Mouse (Mus musculus): ENCODE data around the gene Morc2a. TPM values are rescaled to one million over a fixed set of nuclear protein-coding genes. Genes with fewer than 3 reads are reported as not detected.

The Morc2a gene
- polyA plus RNA-seq, 1 experiment from 2014 or later = 57.1 TPM

DNA sequence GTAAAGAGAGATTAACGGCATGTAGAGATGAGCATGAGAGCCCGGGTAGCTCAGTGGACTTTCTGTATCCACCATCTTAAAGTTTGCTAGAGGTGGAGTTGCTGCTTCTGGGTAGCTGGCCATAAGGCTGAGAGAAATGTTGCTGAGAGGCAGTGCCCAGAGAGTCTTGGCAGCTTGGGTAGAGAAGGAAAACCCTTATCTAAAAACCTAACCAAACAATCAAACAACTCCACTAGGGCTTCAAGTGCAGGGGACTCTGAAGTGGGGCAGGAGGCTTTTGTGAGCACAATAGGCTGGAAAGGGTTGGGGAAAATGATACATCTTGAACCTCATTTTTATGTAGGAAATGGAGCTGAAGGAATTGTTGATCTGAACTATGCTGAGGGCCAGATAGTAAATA lies 37.3 kb downstream of the Morc2a start:
- H3K27me3 ChIP-seq = no peaks in the 10 kb centered on the region
- no peak overlapping the region for H3K9ac ChIP-seq
- H3K4me1 ChIP-seq = no peaks in the 10 kb centered on the region
- no peak overlapping the region for H3K4me3 ChIP-seq (replicated peaks)
- no peak overlapping the region for H3K27ac ChIP-seq
- H3K9me3 ChIP-seq = no peaks in the 10 kb centered on the region
- peaks cover 87% of the 10 kb centered on the region for H3K36me3 ChIP-seq (replicated peaks)
- WGBS = 92% methylated on average over 2 of the region's 2 CpGs
- no peak overlapping the region for H3K4me2 ChIP-seq
- no peak for ATAC-seq (ENCODE audit: low FRiP score)

DNA sequence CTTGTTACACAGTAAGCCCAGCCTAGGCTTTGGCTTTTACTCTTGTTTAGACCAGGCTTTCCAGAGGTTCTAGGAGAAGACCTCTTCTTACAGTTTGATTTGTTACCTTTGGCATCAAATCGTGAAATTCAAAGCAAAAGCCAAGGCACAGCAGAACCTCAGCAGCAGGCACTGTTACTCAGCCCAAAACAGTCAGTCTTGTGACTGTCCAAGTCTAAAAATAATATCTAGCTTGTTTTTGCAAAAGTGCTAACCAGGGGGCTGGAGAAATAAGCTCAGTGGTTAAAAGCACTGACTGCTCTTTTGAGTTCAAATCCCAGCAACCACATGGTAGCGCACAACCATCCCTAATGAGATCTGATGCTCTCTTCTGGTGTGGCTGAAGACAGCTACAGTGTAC lies 37.9 kb downstream of the Morc2a start:
- peaks cover 88% of the 10 kb centered on the region for H3K36me3 ChIP-seq (replicated peaks)
- no peaks in the 10 kb centered on the region for H3K27me3 ChIP-seq
- H3K4me3 ChIP-seq (replicated peaks) = no peak overlapping the region
- H3K9me3 ChIP-seq = no peaks in the 10 kb centered on the region
- no peak for ATAC-seq (ENCODE audit: low FRiP score)
- no peak overlapping the region for H3K4me2 ChIP-seq
- 91% methylated on average over 2 of the region's 2 CpGs for WGBS
- no peak overlapping the region for H3K27ac ChIP-seq
- no peak overlapping the region for H3K9ac ChIP-seq
- H3K4me1 ChIP-seq = no peaks in the 10 kb centered on the region

DNA sequence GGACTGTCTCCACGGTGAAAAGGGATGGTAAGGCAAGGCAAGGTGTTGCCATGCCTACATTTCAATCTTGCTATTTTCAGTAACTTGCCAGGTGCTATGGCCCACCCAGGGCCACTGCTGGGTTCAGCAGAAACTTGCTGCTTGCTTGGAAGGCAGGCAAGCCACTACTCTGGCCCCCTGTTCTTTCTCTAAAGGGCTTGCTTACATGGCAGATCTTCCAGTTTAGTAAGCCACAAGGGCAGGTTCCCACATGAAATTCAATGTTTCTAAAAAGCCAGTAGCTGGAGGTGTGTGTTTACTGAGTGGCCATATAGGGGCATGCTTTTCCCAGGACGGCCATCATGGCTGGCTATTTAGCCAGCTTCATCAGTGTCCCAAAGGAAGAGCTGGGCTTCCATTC lies 42.8 kb downstream of the Morc2a start:
- no peak overlapping the region for H3K4me2 ChIP-seq
- no peak for ATAC-seq (ENCODE audit: low FRiP score)
- no peak overlapping the region for H3K4me3 ChIP-seq (replicated peaks)
- no peaks in the 10 kb centered on the region for H3K9me3 ChIP-seq
- no peak overlapping the region for H3K9ac ChIP-seq
- no peak overlapping the region for H3K27ac ChIP-seq
- 90% methylated on average over 2 of the region's 2 CpGs for WGBS
- H3K36me3 ChIP-seq (replicated peaks) = peaks cover 65% of the 10 kb centered on the region
- H3K4me1 ChIP-seq = no peaks in the 10 kb centered on the region
- no peaks in the 10 kb centered on the region for H3K27me3 ChIP-seq

DNA sequence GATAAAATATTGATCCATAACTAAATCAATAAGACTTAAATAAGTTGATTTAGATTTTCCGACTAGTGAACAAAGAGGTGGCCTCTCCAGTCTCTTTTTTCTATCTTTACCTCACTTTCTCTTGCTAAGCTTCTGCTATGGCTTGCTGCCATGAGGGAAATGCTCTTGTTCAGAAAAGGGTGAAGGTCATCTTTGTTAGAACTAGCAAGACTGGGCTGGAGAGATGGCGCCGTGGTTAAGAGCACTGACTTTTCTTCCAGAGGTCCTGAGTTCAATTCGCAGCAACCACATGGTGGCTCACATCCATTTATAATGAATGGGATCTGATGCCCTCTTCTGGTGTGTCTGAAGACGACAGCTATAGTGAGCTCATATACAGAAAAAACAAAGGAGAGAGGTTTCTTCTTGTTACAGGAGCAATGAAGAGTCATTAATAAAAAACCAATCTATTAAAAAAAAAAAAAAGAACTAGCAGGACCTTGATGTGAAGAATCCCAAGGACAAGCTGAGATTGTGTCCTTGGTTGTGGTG lies 47.2 kb downstream of the Morc2a start:
- no peak overlapping the region for H3K9ac ChIP-seq
- no peak overlapping the region for H3K4me2 ChIP-seq
- peaks cover 25% of the 10 kb centered on the region for H3K36me3 ChIP-seq (replicated peaks)
- no peaks in the 10 kb centered on the region for H3K4me1 ChIP-seq
- no peak overlapping the region for H3K27ac ChIP-seq
- H3K4me3 ChIP-seq (replicated peaks) = no peak overlapping the region
- WGBS = 86% methylated on average over 5 of the region's 5 CpGs
- H3K9me3 ChIP-seq = no peaks in the 10 kb centered on the region
- H3K27me3 ChIP-seq = no peaks in the 10 kb centered on the region
- no peak for ATAC-seq (ENCODE audit: low FRiP score)

DNA sequence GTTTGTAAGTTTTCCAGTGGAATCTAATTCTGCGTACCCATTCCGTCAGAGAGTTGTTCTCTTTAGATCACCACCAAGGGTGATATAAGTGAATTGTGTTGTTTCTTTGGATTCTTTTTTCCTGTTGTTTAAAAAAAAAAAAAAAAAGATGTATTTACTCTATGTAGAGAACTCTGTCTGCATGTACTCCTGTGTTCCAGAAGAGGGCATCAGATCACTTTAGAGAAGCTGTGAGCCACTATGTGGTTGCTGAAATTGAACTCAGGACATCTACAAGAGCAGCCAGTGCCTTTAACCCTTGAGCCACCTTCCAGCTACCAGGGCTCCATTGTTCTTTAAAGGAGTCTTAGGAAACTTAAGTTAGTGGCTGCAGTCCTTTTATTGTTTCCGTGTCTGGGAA lies 48.5 kb downstream of the Morc2a start:
- ATAC-seq (ENCODE audit: low FRiP score) = no peak
- WGBS = 85% methylated on average over 3 of the region's 3 CpGs

DNA sequence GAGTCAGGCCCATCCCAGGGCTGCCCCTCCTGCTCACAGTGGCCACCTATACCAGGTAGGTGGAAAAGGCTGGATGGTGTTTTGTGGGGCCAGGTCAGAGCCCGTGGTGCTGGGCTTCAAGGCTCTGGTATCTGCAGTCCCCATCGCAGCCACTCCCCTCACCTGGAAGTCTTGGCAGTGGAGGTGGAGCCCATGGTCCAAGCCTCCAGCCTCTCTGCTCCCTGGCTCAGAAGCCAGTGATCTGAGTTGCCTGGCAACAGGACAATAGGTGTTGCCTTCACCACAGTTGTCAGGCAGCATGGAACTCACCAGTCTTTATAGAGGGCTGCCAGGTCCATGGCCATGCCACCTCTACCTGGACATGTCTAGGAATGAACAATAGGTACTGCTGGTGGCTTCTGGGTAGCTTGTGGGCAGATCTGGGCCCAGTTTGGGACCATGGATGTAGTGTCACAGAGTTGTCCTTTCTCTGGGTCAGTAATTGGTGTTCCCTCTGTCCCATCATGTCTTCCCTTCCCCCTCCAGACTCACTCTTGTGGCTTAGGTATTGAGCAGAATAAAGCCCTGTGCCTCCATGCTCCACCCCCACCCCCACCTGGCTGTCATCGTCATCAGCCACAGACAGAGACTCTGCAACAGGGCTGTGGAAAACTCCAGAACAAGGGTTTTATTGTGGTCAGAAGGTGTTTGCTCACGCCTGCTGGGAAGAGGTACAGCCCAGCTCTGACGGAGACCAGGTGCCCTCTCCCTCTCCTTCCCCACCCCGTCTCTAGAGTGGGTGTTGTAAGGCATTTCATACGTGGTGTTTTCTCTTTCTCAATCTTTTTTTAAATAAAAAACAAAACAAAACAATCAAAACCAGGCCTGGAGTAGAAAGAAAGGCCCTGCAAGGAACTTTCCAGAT lies 54.4 kb downstream of the Morc2a start:
- H3K9me3 ChIP-seq = no peaks in the 10 kb centered on the region
- no peak overlapping the region for H3K27ac ChIP-seq
- 72% methylated on average over 7 of the region's 7 CpGs for WGBS
- no peak for ATAC-seq (ENCODE audit: low FRiP score)
- H3K4me2 ChIP-seq = no peak overlapping the region
- H3K9ac ChIP-seq = no peak overlapping the region
- H3K4me1 ChIP-seq = 0 out of 2 replicates have a peak, but pooled peaks cover 4% of the 10 kb centered on the region
- peaks cover 7% of the 10 kb centered on the region; the same call in 1 of the 2 replicates for H3K27me3 ChIP-seq
- H3K36me3 ChIP-seq (replicated peaks) = no peaks in the 10 kb centered on the region; the same call in 1 of the 2 replicates
- no peak overlapping the region for H3K4me3 ChIP-seq (replicated peaks)

More for the DNA sequence above, 48.5 kb downstream of the Morc2a start:
- no peaks in the 10 kb centered on the region for H3K4me1 ChIP-seq
- no peaks in the 10 kb centered on the region for H3K9me3 ChIP-seq
- H3K9ac ChIP-seq = no peak overlapping the region
- peaks cover 13% of the 10 kb centered on the region for H3K36me3 ChIP-seq (replicated peaks)
- H3K4me3 ChIP-seq (replicated peaks) = no peak overlapping the region
- no peaks in the 10 kb centered on the region for H3K27me3 ChIP-seq
- H3K27ac ChIP-seq = no peak overlapping the region
- no peak overlapping the region for H3K4me2 ChIP-seq

DNA sequence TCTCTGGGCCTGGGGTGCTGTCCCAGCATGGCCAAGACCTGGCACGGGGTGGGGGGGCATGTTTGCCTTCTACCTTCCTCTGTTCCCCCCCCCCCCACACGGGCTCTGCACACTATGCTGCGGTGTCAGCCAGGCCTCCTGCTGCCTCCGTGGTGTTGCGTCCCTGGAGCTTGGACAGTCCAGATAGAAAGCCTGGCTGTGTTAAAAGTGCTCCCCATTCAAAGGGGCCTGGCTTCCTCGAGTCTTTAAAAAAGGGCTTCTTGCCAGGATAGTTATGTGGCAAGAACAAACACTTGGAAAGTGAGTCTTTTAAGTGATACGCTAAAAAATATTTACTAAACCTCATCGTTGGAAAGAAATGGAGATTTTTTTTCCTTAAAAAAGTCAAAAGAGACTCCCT lies 55.4 kb downstream of the Morc2a start:
- Histone ChIP-seq H3K4me1 (0 out of 2 replicates have a peak, but pooled peaks cover 4% of the 10 kb centered on the region), H3K36me3 (replicated peaks) (no peaks in the 10 kb centered on the region; the same call in 1 of the 2 replicates), H3K27me3 (peaks cover 7% of the 10 kb centered on the region; the same call in 1 of the 2 replicates), H3K4me3 (replicated peaks) (no peak overlapping the region), H3K27ac (no peak overlapping the region), H3K9ac (no peak overlapping the region), H3K9me3 (no peaks in the 10 kb centered on the region), H3K4me2 (no peak overlapping the region)
- ATAC-seq (ENCODE audit: low FRiP score) = no peak
- 77% methylated on average over 8 of the region's 8 CpGs for WGBS

DNA sequence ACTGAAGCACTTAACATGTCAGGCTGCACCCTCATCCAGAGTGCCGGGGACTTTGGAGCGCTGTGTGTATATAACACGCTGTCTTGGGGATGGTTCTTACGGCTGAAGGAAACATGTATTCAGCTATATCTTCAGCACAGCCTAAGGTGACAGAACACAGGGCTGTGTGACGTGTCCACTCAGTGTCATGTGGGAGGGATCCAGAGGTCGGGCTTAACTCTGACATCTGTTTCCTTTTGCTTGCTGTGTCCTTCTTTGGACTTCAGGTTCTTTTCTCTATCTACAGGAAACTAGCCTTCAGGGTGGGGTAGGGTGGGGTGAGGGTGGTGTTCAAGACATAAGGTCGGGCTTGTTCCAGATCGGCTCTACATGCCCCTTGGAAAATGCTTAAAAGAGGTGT lies 58.1 kb downstream of the Morc2a start:
- no peak overlapping the region for H3K4me3 ChIP-seq (replicated peaks)
- no peaks in the 10 kb centered on the region for H3K9me3 ChIP-seq
- no peak overlapping the region for H3K4me2 ChIP-seq
- H3K27ac ChIP-seq = no peak overlapping the region
- H3K36me3 ChIP-seq (replicated peaks) = no peaks in the 10 kb centered on the region; the same call in 1 of the 2 replicates
- WGBS = 90% methylated on average over 8 of the region's 8 CpGs
- H3K4me1 ChIP-seq = 0 out of 2 replicates have a peak, but pooled peaks cover 4% of the 10 kb centered on the region
- no peak overlapping the region for H3K9ac ChIP-seq
- H3K27me3 ChIP-seq = peaks cover 7% of the 10 kb centered on the region; the same call in 1 of the 2 replicates
- no peak for ATAC-seq (ENCODE audit: low FRiP score)

DNA sequence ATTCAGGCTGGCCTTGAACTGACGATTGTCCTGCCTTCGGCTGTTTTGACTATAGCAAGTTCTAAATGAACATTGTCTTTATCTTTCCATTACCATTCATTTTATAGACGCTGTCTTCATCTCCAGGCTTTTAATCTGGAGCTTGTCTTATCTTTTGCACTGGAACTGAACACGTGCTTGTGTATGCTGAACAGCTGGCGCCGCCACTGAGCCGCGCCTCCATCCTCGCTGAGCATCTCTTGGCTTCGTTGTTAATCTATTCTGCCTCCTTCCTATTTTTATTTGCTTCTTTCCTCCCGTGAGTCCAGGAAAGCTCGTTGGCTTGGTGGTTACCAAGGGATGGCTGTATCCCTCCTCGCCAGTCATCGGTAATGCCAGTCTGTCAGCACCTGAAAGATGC lies 61.2 kb downstream of the Morc2a start:
- 82% methylated on average over 14 of the region's 14 CpGs for WGBS
- no peak for ATAC-seq (ENCODE audit: low FRiP score)

DNA sequence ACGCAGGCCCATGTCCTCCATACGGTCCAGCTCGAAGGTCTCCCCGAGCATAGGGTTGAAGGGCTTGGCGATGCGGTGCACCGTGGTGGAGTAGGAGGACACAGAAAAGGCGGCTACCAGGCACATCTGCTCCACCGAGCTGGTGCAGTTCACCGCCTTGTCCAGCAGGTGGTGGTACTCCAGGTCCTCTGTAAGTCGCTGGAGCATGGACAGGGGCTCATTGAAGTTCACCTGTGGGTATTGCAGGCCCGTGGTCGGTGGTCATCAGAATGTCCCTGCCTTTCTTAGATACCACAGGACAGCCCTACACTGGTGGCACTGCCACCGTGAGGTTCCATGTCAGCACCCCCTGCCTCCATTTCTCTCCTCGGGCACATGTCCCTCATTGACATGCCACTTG lies 65.5 kb downstream of the Morc2a start:
- H3K36me3 ChIP-seq (replicated peaks) = no peaks in the 10 kb centered on the region
- 0 out of 2 replicates have a peak, but pooled peaks have one; percentile 46 for ATAC-seq (ENCODE audit: low FRiP score)
- no peaks in the 10 kb centered on the region for H3K9me3 ChIP-seq
- H3K9ac ChIP-seq = no peak overlapping the region
- H3K27ac ChIP-seq = no peak overlapping the region
- H3K4me3 ChIP-seq (replicated peaks) = no peak overlapping the region
- no peak overlapping the region for H3K4me2 ChIP-seq
- H3K4me1 ChIP-seq = no peaks in the 10 kb centered on the region
- 40% methylated on average over 15 of the region's 15 CpGs for WGBS
- H3K27me3 ChIP-seq = no peaks in the 10 kb centered on the region

More for the DNA sequence above, 61.2 kb downstream of the Morc2a start:
- Histone ChIP-seq H3K4me1 (no peaks in the 10 kb centered on the region), H3K9me3 (no peaks in the 10 kb centered on the region), H3K27me3 (peaks cover 4% of the 10 kb centered on the region; the same call in 1 of the 2 replicates), H3K9ac (no peak overlapping the region), H3K36me3 (replicated peaks) (no peaks in the 10 kb centered on the region), H3K4me2 (no peak overlapping the region), H3K27ac (no peak overlapping the region), H3K4me3 (replicated peaks) (no peak overlapping the region)

DNA sequence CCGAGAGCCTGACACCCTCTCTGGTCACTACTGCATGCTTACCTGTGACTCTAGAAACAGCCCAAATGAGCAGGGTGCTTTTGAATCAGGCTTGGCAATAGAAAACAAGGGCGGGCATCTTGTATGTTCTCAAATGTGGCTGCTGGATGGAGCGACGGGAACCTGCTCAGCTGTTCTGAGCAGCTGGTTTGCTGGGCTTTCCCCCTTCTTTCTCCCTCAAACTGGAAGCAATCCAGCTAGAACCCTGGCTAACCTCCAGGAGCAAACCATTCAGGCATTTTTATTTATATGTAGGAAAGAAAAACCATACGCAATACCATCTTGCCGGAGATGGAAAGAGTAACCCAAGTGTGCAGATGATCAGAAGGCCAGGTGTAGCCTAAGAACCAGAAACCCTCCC lies 67.7 kb downstream of the Morc2a start:
- Histone ChIP-seq H3K9ac (no peak overlapping the region), H3K36me3 (replicated peaks) (no peaks in the 10 kb centered on the region), H3K27me3 (no peaks in the 10 kb centered on the region), H3K4me2 (no peak overlapping the region), H3K4me3 (replicated peaks) (no peak overlapping the region), H3K27ac (no peak overlapping the region), H3K9me3 (no peaks in the 10 kb centered on the region), H3K4me1 (0 out of 2 replicates have a peak, but pooled peaks cover under 1% of the 10 kb centered on the region)
- WGBS = 88% methylated on average over 6 of the region's 6 CpGs
- ATAC-seq (ENCODE audit: low FRiP score) = no peak

DNA sequence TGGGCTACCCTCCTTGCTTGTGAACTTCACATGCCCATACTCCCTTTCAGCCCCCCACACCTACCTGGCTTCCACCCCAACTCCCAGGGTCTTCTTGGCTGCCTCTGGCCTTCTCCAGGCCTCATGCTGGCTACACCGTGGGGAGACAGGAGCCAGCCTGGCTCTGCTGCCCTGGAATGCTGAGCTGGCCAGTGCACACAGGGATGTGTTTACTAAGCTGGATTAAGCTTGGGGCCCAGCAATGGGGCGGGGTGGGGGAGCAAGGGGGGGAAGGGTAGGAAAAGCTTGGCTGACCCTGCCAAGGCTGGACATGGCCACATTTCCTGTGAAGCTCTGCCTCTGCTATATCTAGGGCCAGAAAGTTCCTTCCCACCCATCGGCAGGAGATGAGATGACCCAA lies 73.0 kb downstream of the Morc2a start:
- H3K4me2 ChIP-seq = no peak overlapping the region
- H3K27me3 ChIP-seq = no peaks in the 10 kb centered on the region
- 51% methylated on average over 3 of the region's 3 CpGs for WGBS
- no peak overlapping the region for H3K9ac ChIP-seq
- H3K9me3 ChIP-seq = no peaks in the 10 kb centered on the region
- no peaks in the 10 kb centered on the region for H3K36me3 ChIP-seq (replicated peaks)
- peaks cover 17% of the 10 kb centered on the region; the same call in 1 of the 2 replicates for H3K4me1 ChIP-seq
- ATAC-seq (ENCODE audit: low FRiP score) = no peak
- no peak overlapping the region for H3K27ac ChIP-seq
- no peak overlapping the region for H3K4me3 ChIP-seq (replicated peaks)

Data from forebrain, embryonic 12.5 days (tissue).